Mouse (Mus musculus) ES-Bruce4 (cell line): ENCODE measurements at regions not wholly inside any gene's neighbourhood (a gene's known extent, or its start where the extent isn't known, plus 50 kb on each side); places are given as distances from the start of the nearest gene placed in this dataset.

Source experiments
- H3K27ac ChIP-seq: 2 replicates; pipeline ENCODE4 v1.5.1; 2012; ENCODE audit warnings: low read length, inconsistent platforms; ENCODE audit not compliant: insufficient read depth
- H3K27me3 ChIP-seq: 2 replicates; pipeline ENCODE4 v1.6.1; 2012; ENCODE audit warnings: mild to moderate bottlenecking, low read length, inconsistent platforms; ENCODE audit not compliant: control insufficient read depth, poor library complexity, insufficient read depth, severe bottlenecking
- H3K36me3 ChIP-seq: 2 replicates; pipeline ENCODE4 v1.6.1; 2012; ENCODE audit warnings: inconsistent platforms, mild to moderate bottlenecking, low read length, moderate library complexity; ENCODE audit not compliant: control insufficient read depth, poor library complexity, insufficient read depth, severe bottlenecking
- H3K4me1 ChIP-seq: one replicate; pipeline ENCODE4 v1.8.1; 2011; ENCODE audit warnings: low read length; ENCODE audit not compliant: control insufficient read depth, insufficient read depth
- H3K4me3 ChIP-seq: 2 replicates; pipeline ENCODE4 v1.5.1; 2011; ENCODE audit warnings: low read depth, mild to moderate bottlenecking, low read length
- H3K9ac ChIP-seq: 2 replicates; pipeline ENCODE4 v1.6.1; 2012; ENCODE audit warnings: low read depth, mild to moderate bottlenecking, inconsistent platforms; ENCODE audit not compliant: poor library complexity, severe bottlenecking
- H3K9me3 ChIP-seq: replicated peaks from 2 replicates; pipeline ENCODE4 v1.6.1; 2012; ENCODE audit warnings: mild to moderate bottlenecking, low read length, inconsistent platforms; ENCODE audit not compliant: control insufficient read depth, poor library complexity, insufficient read depth, severe bottlenecking
- CTCF ChIP-seq: IDR thresholded peaks from one replicate; pipeline ENCODE4 v1.8.1; 2011; ENCODE audit warnings: low read depth, low read length
- EP300 ChIP-seq: IDR thresholded peaks from 2 replicates; pipeline ENCODE4 v1.6.1; 2011; ENCODE audit warnings: low read depth, low read length; ENCODE audit not compliant: insufficient read depth
- POLR2A ChIP-seq: IDR thresholded peaks from one replicate; pipeline ENCODE4 v1.8.1; 2011; ENCODE audit warnings: low read length; ENCODE audit not compliant: insufficient read depth

DNA sequence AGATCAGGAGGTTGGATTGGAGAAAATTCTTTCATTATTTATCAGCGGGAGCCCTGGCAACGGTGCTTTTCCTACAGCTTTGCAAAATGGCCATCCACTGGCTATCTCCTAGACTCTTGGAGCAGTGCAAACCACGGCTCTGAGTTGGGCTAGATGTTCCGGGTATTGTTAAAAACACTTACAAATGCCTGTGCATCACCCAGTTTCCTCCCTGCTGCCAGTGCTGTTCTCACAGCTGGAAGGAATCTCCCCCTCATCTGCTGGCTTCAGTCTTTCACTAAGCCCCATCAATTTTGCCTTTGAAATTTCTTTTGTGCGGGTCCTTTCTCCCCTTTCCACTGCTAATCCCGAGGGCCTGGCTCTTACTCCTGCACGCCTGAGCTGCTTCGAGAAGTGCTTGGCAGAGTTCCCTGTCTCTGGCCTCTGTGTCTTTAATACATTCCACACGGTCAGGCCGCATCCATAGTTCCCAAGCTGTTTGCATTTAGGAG is 156.8 kb downstream of the Uaca start:
- H3K27me3 ChIP-seq: no peaks in the 10 kb centered on the region; the same call in 1 of the 2 replicates
- H3K36me3 ChIP-seq: no peaks in the 10 kb centered on the region
- no peaks in the 10 kb centered on the region for H3K4me1 ChIP-seq
- H3K27ac ChIP-seq: no peak overlapping the region
- TF ChIP-seq CTCF (no peak), POLR2A (no peak), EP300 (no peak)
- no peaks in the 10 kb centered on the region for H3K9me3 ChIP-seq
- no peak overlapping the region for H3K4me3 ChIP-seq
- no peak overlapping the region for H3K9ac ChIP-seq

DNA sequence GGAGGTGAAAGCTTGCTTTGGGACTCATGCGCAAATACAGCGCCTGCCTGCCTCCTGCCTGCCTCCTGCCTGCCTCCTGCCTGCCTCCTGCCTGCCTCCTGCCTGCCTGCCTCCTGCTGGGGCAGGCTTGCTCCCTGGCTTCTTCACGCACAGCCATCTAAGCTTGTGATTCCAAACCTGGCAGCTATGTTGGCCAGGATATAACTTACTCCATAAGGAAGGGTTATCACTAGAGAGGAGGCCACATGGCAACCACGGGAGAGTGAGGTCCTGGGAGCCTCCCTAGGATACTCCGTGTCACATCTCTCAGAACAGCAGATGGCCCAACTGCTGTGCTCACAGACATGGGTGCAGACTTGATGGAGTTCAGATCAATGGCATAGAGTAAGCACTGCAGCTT is 163.1 kb downstream of the Uaca start:
- H3K4me3 ChIP-seq: no peak overlapping the region
- H3K4me1 ChIP-seq: no peaks in the 10 kb centered on the region
- H3K36me3 ChIP-seq: no peaks in the 10 kb centered on the region
- H3K27ac ChIP-seq: no peak overlapping the region
- no peak overlapping the region for H3K9ac ChIP-seq
- no peaks in the 10 kb centered on the region for H3K9me3 ChIP-seq
- H3K27me3 ChIP-seq: no peaks in the 10 kb centered on the region; the same call in 1 of the 2 replicates
- TF ChIP-seq CTCF (no peak), EP300 (no peak), POLR2A (no peak)

DNA sequence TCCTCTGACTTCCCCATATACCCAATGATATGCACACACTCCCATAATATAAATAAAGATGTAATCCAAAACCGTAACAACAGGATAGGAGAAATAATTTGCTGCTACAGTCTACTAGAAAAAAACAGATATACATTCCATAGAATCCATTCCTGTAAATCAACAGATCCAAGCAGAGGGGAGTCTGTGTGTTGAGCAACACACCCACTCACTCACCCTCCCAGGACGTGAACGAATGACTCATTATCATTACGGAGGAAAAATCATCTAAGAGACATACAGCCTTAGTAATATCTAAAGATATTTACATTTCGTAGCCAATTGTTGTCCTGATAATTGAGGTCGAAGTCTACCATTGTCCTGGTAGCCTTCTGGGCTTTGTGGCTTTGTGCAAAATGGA is 165.2 kb downstream of the Uaca start:
- TF ChIP-seq CTCF (no peak), POLR2A (no peak), EP300 (no peak)
- Histone ChIP-seq H3K4me1 (no peaks in the 10 kb centered on the region), H3K27me3 (no peaks in the 10 kb centered on the region), H3K4me3 (no peak overlapping the region), H3K36me3 (no peaks in the 10 kb centered on the region), H3K9ac (no peak overlapping the region), H3K27ac (no peak overlapping the region), H3K9me3 (no peaks in the 10 kb centered on the region)

DNA sequence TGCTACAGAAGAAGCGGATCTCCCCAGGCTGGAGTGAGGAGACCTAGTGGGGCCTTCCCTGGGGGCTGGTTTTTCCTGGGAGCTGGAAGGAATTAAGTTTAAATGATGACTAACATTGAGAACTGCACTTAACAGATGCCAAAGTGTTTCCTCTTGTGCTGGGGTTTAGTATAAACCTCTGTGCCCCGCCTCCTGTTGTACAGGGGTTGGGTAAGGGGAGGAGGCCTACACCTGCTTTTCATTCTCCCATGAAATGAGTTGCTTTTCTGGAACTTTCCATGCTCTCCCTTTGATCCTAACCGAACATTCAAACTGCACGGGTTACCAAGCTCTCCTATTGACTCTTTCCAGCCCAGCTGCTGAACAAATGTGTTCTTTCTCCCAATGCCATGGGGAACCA is 167.7 kb downstream of the Uaca start:
- no peak overlapping the region for H3K27ac ChIP-seq
- TF ChIP-seq EP300 (no peak), POLR2A (no peak), CTCF (no peak)

DNA sequence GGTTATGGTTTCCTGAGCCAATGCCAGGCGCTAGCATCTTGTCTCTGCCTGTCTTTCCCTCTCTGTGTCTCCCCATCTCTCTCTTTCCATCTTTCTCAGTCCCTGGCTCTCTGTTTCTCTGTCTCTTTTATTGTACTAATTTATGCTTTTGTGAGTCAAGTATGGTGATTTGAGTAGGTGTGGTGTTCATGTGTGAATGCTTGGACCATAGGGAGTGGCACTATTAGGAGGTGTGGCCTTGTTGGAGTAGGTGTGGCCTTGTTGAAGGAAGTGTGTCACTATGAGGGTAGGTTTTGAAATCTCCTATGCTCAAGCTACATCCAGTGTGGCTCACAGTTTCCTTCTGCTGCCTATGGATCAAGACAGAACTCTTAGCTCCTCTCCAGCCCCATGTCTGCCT is 171.3 kb downstream of the Uaca start:
- no peaks in the 10 kb centered on the region for H3K36me3 ChIP-seq
- no peak overlapping the region for H3K4me3 ChIP-seq
- H3K9me3 ChIP-seq: no peaks in the 10 kb centered on the region
- H3K27ac ChIP-seq: no peak overlapping the region
- no peak overlapping the region for H3K9ac ChIP-seq
- no peaks in the 10 kb centered on the region for H3K4me1 ChIP-seq
- no peaks in the 10 kb centered on the region for H3K27me3 ChIP-seq
- TF ChIP-seq POLR2A (no peak), EP300 (no peak), CTCF (no peak)

More for the DNA sequence above, 167.7 kb downstream of the Uaca start:
- Histone ChIP-seq H3K36me3 (no peaks in the 10 kb centered on the region), H3K4me1 (no peaks in the 10 kb centered on the region), H3K9me3 (no peaks in the 10 kb centered on the region), H3K4me3 (no peak overlapping the region), H3K9ac (no peak overlapping the region), H3K27me3 (no peaks in the 10 kb centered on the region)

DNA sequence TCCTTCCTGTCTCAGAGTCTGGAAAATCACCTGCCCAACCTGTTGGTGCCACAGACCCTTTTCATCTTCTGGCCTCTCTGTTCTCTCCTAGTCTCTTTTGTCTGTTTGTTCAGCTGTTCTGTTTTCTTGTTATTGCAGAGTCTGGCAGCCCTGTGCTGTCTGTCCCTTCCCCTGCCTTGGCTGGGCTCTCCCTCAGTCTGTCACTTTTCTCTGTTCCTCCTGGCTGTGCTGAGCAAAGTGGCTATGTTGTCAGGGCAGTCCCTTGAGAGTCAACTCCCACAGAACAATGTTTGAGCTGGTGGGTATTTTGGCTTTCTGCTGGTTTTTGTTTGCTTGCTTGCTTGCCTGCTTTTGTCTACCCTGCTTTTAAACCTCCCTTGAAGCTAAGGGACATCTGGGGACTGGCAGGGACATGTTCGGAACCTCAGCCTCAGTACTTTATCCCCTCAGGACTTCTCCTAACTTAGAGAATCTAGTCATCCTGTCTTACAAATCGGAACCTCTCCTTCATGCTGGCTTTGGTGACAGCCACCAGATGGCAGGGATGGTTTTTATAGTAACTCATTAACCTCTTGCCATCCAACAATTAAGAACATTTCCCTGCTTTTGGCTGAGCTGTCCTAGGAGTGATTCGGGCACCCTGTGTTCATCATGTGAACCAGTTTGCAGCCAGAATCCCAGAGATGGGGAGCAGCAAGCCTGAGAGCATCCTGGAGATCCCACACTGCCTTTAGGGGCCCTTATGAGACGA is 174.1 kb downstream of the Uaca start:
- H3K9me3 ChIP-seq: no peaks in the 10 kb centered on the region
- H3K27ac ChIP-seq: no peak overlapping the region
- no peak for TF ChIP-seq CTCF
- TF ChIP-seq EP300: no peak
- H3K27me3 ChIP-seq: no peaks in the 10 kb centered on the region
- H3K9ac ChIP-seq: no peak overlapping the region
- no peak overlapping the region for H3K4me3 ChIP-seq
- peaks cover 2% of the 10 kb centered on the region for H3K4me1 ChIP-seq
- H3K36me3 ChIP-seq: no peaks in the 10 kb centered on the region
